Mouse (Mus musculus): Measurements from ENCODE around the gene Ttll7. TPM values are rescaled to one million over a fixed set of nuclear protein-coding genes. Genes with fewer than 3 reads are reported as not detected.

The Ttll7 gene
- 7.1 and 9.3 TPM in 2 replicates for polyA plus RNA-seq (2012; rRNA removed)

GRCm38 (mm10) chr3:146851966-146852891 is at the start of gene Ttll7:
Gene Ttll7, plus strand, starts transcription at chr3:146852367.
- peak; percentile 95 for DNase-seq (ENCODE audit: low read depth)
- peak; percentile 32; the same call in 1 of the 2 replicates for TF ChIP-seq POLR2A (IDR thresholded peaks at IDR 0.05; ENCODE audit: borderline replicate concordance, extremely low read depth, insufficient read depth, insufficient read length, poor library complexity, severe bottlenecking)
- no peak for TF ChIP-seq CTCF (IDR thresholded peaks at IDR 0.05; ENCODE audit: borderline replicate concordance, extremely low read depth, insufficient read depth, insufficient read length)

- TF ChIP-seq POLR2A (IDR thresholded peaks at IDR 0.05; ENCODE audit: borderline replicate concordance, extremely low read depth, insufficient read depth, insufficient read length, poor library complexity, severe bottlenecking) (no peak), CTCF (IDR thresholded peaks at IDR 0.05; ENCODE audit: borderline replicate concordance, extremely low read depth, insufficient read depth, insufficient read length) (no peak)
- no peak for DNase-seq (ENCODE audit: low read depth)
Observed at GRCm38 (mm10) chr3:146812041-146812878, 39.9 kb upstream of the Ttll7 start.

GRCm38 (mm10) chr3:146812901-146813393 is 39.2 kb upstream of the Ttll7 start, which contains the start of gene Prkacb:
Gene Prkacb, minus strand, starts transcription at chr3:146812990.
- peak; percentile 96 for DNase-seq (ENCODE audit: low read depth)
- TF ChIP-seq CTCF (IDR thresholded peaks at IDR 0.05; ENCODE audit: borderline replicate concordance, extremely low read depth, insufficient read depth, insufficient read length) = no peak
- TF ChIP-seq POLR2A (IDR thresholded peaks at IDR 0.05; ENCODE audit: borderline replicate concordance, extremely low read depth, insufficient read depth, insufficient read length, poor library complexity, severe bottlenecking) = peak; percentile 64; the same call in 1 of the 2 replicates

GRCm38 (mm10) chr3:146813624-146814023 is 38.5 kb upstream of the Ttll7 start:
- no peak for DNase-seq (ENCODE audit: low read depth)
- TF ChIP-seq POLR2A (IDR thresholded peaks at IDR 0.05; ENCODE audit: borderline replicate concordance, extremely low read depth, insufficient read depth, insufficient read length, poor library complexity, severe bottlenecking) = no peak
- TF ChIP-seq CTCF (IDR thresholded peaks at IDR 0.05; ENCODE audit: borderline replicate concordance, extremely low read depth, insufficient read depth, insufficient read length) = no peak

GRCm38 (mm10) chr3:146820718-146821117 is 31.4 kb upstream of the Ttll7 start:
- no peak for DNase-seq (ENCODE audit: low read depth)
- no peak for TF ChIP-seq POLR2A (IDR thresholded peaks at IDR 0.05; ENCODE audit: borderline replicate concordance, extremely low read depth, insufficient read depth, insufficient read length, poor library complexity, severe bottlenecking)
- TF ChIP-seq CTCF (IDR thresholded peaks at IDR 0.05; ENCODE audit: borderline replicate concordance, extremely low read depth, insufficient read depth, insufficient read length) = no peak

GRCm38 (mm10) chr3:146842766-146843165 is 9.4 kb upstream of the Ttll7 start:
- no peak for DNase-seq (ENCODE audit: low read depth)
- no peak for TF ChIP-seq POLR2A (IDR thresholded peaks at IDR 0.05; ENCODE audit: borderline replicate concordance, extremely low read depth, insufficient read depth, insufficient read length, poor library complexity, severe bottlenecking)
- TF ChIP-seq CTCF (IDR thresholded peaks at IDR 0.05; ENCODE audit: borderline replicate concordance, extremely low read depth, insufficient read depth, insufficient read length) = no peak

GRCm38 (mm10) chr3:146843470-146843869 is 8.7 kb upstream of the Ttll7 start:
- TF ChIP-seq POLR2A (IDR thresholded peaks at IDR 0.05; ENCODE audit: borderline replicate concordance, extremely low read depth, insufficient read depth, insufficient read length, poor library complexity, severe bottlenecking) (no peak), CTCF (IDR thresholded peaks at IDR 0.05; ENCODE audit: borderline replicate concordance, extremely low read depth, insufficient read depth, insufficient read length) (no peak)
- no peak for DNase-seq (ENCODE audit: low read depth)

- DNase-seq (ENCODE audit: low read depth) = no peak
- no peak for TF ChIP-seq POLR2A (IDR thresholded peaks at IDR 0.05; ENCODE audit: borderline replicate concordance, extremely low read depth, insufficient read depth, insufficient read length, poor library complexity, severe bottlenecking)
- no peak for TF ChIP-seq CTCF (IDR thresholded peaks at IDR 0.05; ENCODE audit: borderline replicate concordance, extremely low read depth, insufficient read depth, insufficient read length)
Observed at GRCm38 (mm10) chr3:146846237-146846636, 5.9 kb upstream of the Ttll7 start.

GRCm38 (mm10) chr3:146848112-146848511 is 4.1 kb upstream of the Ttll7 start:
- no peak for DNase-seq (ENCODE audit: low read depth)
- TF ChIP-seq POLR2A (IDR thresholded peaks at IDR 0.05; ENCODE audit: borderline replicate concordance, extremely low read depth, insufficient read depth, insufficient read length, poor library complexity, severe bottlenecking) = no peak
- no peak for TF ChIP-seq CTCF (IDR thresholded peaks at IDR 0.05; ENCODE audit: borderline replicate concordance, extremely low read depth, insufficient read depth, insufficient read length)

- DNase-seq (ENCODE audit: low read depth) = no peak
- no peak for TF ChIP-seq POLR2A (IDR thresholded peaks at IDR 0.05; ENCODE audit: borderline replicate concordance, extremely low read depth, insufficient read depth, insufficient read length, poor library complexity, severe bottlenecking)
- no peak for TF ChIP-seq CTCF (IDR thresholded peaks at IDR 0.05; ENCODE audit: borderline replicate concordance, extremely low read depth, insufficient read depth, insufficient read length)
Observed at GRCm38 (mm10) chr3:146849360-146849759, 2.8 kb upstream of the Ttll7 start.

All from brain, embryonic 14.5 days (tissue).